Mouse (Mus musculus): ENCODE measurements at regions not wholly inside any gene's neighbourhood (a gene's known extent, or its start where the extent isn't known, plus 50 kb on each side); places are given as distances from the start of the nearest gene placed in this dataset.
A peak's percentile ranks its signal among the peaks of the same experiment; 100 is the strongest.

- H3K9me3 ChIP-seq (ENCODE audit: control insufficient read depth, low read length), result no peaks in the 10 kb centered on the region
- no peak overlapping the region for H3K27ac ChIP-seq (ENCODE audit: low read depth, low read length)
- no peaks in the 10 kb centered on the region for H3K27me3 ChIP-seq (ENCODE audit: control insufficient read depth, insufficient read depth, low read length)
- peak; percentile 0 for DNase-seq (ENCODE audit: low spot score)
- peak; percentile 45; the same call in 1 of the 2 replicates for ATAC-seq (ENCODE audit: low FRiP score)
- H3K4me2 ChIP-seq (replicated peaks; ENCODE audit: low read depth, low read length), result no peak overlapping the region
- no peaks in the 10 kb centered on the region for H3K36me3 ChIP-seq (ENCODE audit: control insufficient read depth, insufficient read depth, low read length)
- no peaks in the 10 kb centered on the region for H3K4me1 ChIP-seq (replicated peaks; ENCODE audit: control insufficient read depth, insufficient read depth, low read length)
- 74% methylated on average over 2 of the region's 2 CpGs for WGBS
- no peak overlapping the region for H3K9ac ChIP-seq (ENCODE audit: low read depth, low read length)
- H3K4me3 ChIP-seq (ENCODE audit: low read depth, low read length), result no peak overlapping the region
These were observed 650.6 kb upstream of the Cntnap2 start for GRCm38 (mm10) chr6:44408331-44409195.
